Mouse (Mus musculus): ENCODE measurements around the gene Umodl1. TPM values are rescaled to one million over a fixed set of nuclear protein-coding genes. Genes with fewer than 3 reads are reported as not detected.

Gene Umodl1
- total and polyA plus RNA-seq, 3 experiments, result 1.0 to 4.5 (median 1.6) TPM

DNA sequence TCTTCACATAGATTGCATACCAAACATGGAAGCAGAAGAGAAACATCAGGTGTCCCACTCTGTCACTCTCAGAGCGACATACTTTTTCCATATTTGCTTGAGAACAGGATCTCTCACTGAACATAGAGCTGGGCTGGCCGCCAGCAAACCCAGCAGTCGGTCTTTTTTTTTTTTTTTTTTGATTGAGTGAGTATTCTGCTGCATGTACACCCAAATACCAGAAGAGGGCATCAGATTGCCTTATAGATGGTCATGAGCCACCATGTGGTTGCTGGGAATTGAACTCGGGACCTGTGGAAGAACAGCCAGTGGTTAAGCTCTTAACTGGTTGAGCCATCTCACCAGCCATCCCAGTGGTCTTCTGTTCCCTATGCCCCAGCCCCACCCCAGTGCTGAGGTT lies 30.9 kb upstream of the Umodl1 start:
- Histone ChIP-seq H3K36me3 (replicated peaks in 1 of 2; ENCODE audit: control insufficient read depth in 1 of 2, insufficient read depth in 1 of 2, low read length in 1 of 2) (peaks cover 0 to 3% of the 10 kb centered on the region in 2 experiments), H3K9ac (ENCODE audit: insufficient read depth, low read depth) (no peak overlapping the region), H3K4me3 (replicated peaks in 1 of 3; ENCODE audit: low read depth in 2 of 3, low read length in 2 of 3, poor library complexity in 1 of 3) (no peak overlapping the region), H3K4me1 (ENCODE audit: control insufficient read depth in 1 of 2, insufficient read depth in 2 of 2) (no peaks in the 10 kb centered on the region), H3K4me2 (ENCODE audit: insufficient read depth, low read depth, poor library complexity, severe bottlenecking) (no peak overlapping the region), H3K9me3 (replicated peaks; ENCODE audit: low read length) (no peaks in the 10 kb centered on the region), H3K79me2 (replicated peaks; ENCODE audit: control insufficient read depth, extremely low read depth, insufficient read depth, poor library complexity, severe bottlenecking) (no peaks in the 10 kb centered on the region), H3K27me3 (replicated peaks) (peaks cover 9% of the 10 kb centered on the region), H3K27ac (ENCODE audit: insufficient read depth, low read depth) (no peak overlapping the region)
- TF ChIP-seq PAX5 (IDR thresholded peaks at IDR 0.05; ENCODE audit: low read length) (no peak), NELFE (IDR thresholded peaks at IDR 0.05; ENCODE audit: low read depth, low read length) (no peak), MAX (IDR thresholded peaks at IDR 0.05; ENCODE audit: low read length) (no peak), CHD2 (IDR thresholded peaks at IDR 0.05; ENCODE audit: low read length) (no peak), NRF1 (IDR thresholded peaks at IDR 0.05; ENCODE audit: low read depth, low read length) (no peak), UBTF (IDR thresholded peaks at IDR 0.05; ENCODE audit: low read depth, low read length) (no peak), SIN3A (IDR thresholded peaks at IDR 0.05; ENCODE audit: low read length) (no peak), RCOR1 (conservative IDR thresholded peaks at IDR 0.05; ENCODE audit: low read depth, low read length) (no peak), HCFC1 (IDR thresholded peaks at IDR 0.05; ENCODE audit: low read depth, low read length) (no peak), MEF2A (IDR thresholded peaks at IDR 0.05; ENCODE audit: borderline replicate concordance, low read depth, low read length) (no peak), E2F4 (IDR thresholded peaks at IDR 0.05; ENCODE audit: insufficient replicate concordance, low read depth, low read length) (no peak), SMC3 (IDR thresholded peaks at IDR 0.05; ENCODE audit: low read depth, low read length) (peak; percentile 21; the same call in 1 of the 2 replicates), MAZ (IDR thresholded peaks at IDR 0.05; ENCODE audit: low read depth, low read length) (no peak), MAFK (IDR thresholded peaks at IDR 0.05; ENCODE audit: insufficient replicate concordance, low read length) (no peak), ETS1 (conservative IDR thresholded peaks at IDR 0.05; ENCODE audit: low read depth, low read length) (no peak), ZKSCAN1 (IDR thresholded peaks at IDR 0.05; ENCODE audit: borderline replicate concordance, low read depth, low read length) (no peak), TBP (conservative IDR thresholded peaks at IDR 0.05; ENCODE audit: low read depth, low read length) (no peak), ZNF384 (IDR thresholded peaks at IDR 0.05; ENCODE audit: low read depth, low read length) (peak; percentile 94), POLR2AphosphoS2 (IDR thresholded peaks at IDR 0.05; ENCODE audit: low read depth, low read length) (no peak), CTCF (conservative IDR thresholded peaks at IDR 0.05 in 1 of 2, IDR thresholded peaks at IDR 0.05 in 1 of 2; ENCODE audit: low read depth in 2 of 2, low read length in 2 of 2) (peak in 1 of 2 experiments; percentile 58; a peak in 2 of 4 replicates), USF1 (IDR thresholded peaks at IDR 0.05; ENCODE audit: low read depth, low read length) (no peak), JUND (conservative IDR thresholded peaks at IDR 0.05; ENCODE audit: low read depth, low read length) (no peak), TCF12 (IDR thresholded peaks at IDR 0.05; ENCODE audit: low read depth, low read length) (no peak)
- in situ Hi-C loops (cut with MboI; ENCODE audit: low pct_ligation_motif_present, low pct_unique_long_range_greater_than_20kb, low sequenced_read_pairs) (loop anchor here (5.0 kb wide), 1 partner anchor 476 kb away; no protein-coding TSS in a partner anchor), dilution Hi-C loops (cut with MboI; ENCODE audit: extremely low pct_ligation_motif_present, extremely low pct_unique_long_range_greater_than_20kb, low sequenced_read_pairs) (loop anchor here (25.0 kb wide), 1 partner anchor 461 kb away; no protein-coding TSS in a partner anchor)
- DNase-seq (ENCODE audit: extremely low read depth), result peak; percentile 17

All from CH12.LX (cell line).